Mouse (Mus musculus) cerebellum, adult 11-12 months (tissue): Measurements from ENCODE around the gene Itpkb.

Experiments
- DNase-seq: peaks from one replicate; pipeline ENCODE4 v3.0.0; 2022

Gene Itpkb

DNA sequence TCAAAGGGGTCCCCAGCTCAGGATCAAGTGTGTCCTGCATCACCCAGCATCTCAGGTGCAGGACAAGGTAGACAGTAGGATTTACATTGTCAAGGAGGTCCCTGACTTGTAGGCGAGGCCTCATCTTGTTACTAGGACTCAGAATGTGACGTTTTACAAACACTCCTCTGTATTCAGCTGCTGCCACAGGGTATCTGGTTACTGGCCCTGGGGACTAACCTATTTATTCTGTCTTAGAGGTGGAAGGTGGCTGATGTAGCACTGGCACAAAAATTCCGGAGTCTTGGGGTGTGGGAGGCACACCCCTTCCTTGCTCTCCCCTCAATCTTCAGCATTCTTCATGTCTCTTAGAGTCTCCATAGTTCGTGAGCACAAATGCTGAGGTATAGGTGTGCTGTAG lies 16.8 kb downstream of the Itpkb start:
- no peak for DNase-seq

GRCm38 (mm10) chr1:180347907-180348306 lies 17.6 kb downstream of the Itpkb start:
- DNase-seq: no peak

DNA sequence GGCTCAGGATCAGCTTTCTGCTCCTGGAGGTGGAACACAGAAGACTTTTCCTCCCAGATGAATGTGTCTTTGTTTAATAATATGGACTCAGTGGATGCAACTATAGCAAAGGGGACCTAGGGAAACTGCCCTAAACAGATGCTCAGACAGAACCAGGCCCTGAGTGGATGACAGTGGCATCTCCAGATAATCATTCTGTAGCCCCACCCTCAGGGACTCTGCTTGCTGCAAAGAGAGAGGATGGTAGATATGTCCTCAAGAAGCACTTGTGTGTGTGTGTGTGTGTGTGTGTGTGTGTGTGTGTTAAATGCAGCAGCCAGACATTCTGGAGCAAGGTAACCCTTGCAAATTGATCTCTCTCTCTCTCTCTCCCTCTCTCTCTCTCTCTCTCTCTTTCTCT lies 18.8 kb downstream of the Itpkb start:
- no peak for DNase-seq

GRCm38 (mm10) chr1:180352258-180352657 lies 22.0 kb downstream of the Itpkb start:
- no peak for DNase-seq

DNA sequence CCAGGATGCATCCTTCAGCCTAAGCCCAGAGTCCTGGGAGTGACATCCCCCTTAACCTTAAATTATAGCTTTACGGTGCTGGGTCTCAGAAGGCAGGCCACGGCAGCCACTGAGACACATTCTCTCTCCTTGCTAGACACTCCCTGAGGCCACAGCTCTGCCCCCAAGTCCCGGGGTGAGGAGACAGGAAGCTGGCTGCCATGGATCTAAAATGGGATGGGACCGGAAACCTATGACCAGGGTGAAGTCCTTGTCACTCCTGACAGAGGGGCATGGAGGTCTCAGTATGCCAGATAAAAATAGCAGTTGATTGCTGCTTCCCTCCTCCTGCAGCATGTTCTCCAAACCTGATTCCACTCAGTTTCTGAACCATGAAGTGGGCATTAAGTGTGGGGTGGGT lies 23.8 kb downstream of the Itpkb start:
- DNase-seq: no peak

- no peak for DNase-seq
Measured at GRCm38 (mm10) chr1:180354976-180355730, 24.9 kb downstream of the Itpkb start.

DNA sequence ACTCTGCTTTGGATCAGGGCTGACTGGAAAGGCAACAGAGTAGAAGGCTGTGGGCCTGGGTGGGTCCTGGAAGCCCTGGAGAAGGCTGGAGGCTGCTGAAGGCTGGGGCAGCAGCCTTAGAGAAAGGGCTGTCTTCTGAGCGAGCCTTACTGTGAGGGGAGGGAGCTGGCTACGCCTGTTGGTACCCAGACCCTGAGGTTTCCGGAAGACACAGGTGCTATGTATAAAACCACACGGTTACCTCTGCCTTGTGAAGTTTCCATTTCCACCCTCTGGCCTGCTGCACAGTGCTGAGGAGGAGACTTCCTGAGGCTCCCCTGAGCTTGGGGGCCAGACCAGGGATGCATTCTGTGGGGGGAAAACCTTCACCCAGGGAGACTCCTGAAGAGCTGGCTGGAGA lies 25.9 kb downstream of the Itpkb start:
- no peak for DNase-seq

DNA sequence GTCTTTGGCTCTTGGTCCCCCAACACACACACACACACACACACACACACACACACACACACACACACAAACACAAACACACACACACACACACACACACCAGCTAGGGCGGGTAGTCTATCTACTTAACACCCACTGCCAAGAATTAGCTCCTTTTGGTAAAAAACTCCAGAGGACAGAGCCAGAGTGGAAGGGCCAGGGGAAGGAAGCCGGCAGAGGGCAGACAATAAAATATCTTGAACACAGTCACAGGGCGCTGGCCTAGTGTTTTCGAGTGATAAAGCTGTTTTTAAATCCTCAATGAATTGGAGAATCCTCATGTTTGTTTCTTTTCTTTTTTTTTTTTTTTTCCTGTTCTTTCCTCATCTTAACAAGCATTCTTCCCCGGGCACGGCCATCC lies 26.6 kb downstream of the Itpkb start:
- DNase-seq: no peak

DNA sequence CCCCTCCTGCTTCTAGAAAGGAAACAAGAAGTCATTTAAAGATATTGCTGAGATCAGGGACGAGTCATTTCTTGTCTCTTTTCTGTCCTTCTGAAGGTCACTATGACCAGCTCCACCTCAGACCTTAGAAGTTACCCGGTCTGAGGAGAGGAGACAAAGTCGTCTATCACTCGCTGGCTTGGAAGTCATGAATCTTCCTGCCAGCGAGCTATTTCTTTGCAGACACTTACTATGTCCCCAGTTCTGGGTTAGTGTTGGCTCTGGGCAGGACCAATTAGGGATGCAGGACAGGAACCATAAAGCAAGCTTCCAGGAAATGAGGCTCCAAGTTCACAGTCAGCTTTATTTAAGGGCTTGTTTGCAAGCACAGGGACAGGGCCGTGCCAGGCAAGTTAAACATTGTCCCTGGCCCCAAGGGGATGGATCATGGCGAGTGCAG lies 27.6 kb downstream of the Itpkb start:
- no peak for DNase-seq

DNA sequence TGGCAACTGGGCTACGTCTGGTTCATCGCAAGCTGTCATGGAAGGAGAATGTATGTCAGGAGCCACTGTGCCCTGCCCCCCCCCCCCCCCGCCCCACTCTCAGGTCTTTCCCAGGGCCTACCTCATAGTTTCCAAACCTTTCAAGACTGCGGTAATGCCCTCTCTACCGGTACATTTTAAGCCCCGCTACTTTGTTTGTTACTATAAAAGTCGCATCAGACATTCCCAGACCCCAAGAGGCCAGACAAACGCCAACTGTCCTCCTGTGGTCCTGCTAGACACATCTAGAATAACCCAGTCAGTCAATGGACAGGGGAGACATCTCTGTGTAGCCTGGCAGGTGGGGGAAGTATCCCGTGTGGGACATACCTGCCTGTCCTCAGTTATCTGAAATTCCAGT lies 28.2 kb downstream of the Itpkb start:
- DNase-seq: no peak

- DNase-seq: no peak
Measured at GRCm38 (mm10) chr1:180359311-180359710, 29.0 kb downstream of the Itpkb start.

GRCm38 (mm10) chr1:180362176-180362575 lies 31.9 kb downstream of the Itpkb start:
- peak; percentile 81 for DNase-seq

DNA sequence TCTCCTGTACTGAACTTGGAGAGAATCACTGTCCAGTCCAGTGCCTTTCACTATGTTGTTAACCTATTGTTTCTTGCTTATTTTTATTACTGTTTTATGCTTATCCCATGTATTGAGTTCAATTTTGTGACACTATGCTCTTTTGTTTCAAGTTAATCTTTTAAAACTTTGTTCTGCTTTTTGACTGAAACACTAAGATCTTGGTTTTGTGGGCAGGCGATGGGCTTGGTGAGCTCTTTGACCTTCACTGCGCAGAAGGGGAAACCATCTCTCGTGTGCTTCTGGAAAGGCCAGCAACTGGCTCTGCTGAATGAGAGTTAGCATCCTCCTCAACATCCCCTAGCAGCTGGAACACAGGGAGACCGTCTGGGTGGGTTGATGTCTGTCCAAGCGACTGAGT lies 32.6 kb downstream of the Itpkb start:
- DNase-seq: no peak

DNA sequence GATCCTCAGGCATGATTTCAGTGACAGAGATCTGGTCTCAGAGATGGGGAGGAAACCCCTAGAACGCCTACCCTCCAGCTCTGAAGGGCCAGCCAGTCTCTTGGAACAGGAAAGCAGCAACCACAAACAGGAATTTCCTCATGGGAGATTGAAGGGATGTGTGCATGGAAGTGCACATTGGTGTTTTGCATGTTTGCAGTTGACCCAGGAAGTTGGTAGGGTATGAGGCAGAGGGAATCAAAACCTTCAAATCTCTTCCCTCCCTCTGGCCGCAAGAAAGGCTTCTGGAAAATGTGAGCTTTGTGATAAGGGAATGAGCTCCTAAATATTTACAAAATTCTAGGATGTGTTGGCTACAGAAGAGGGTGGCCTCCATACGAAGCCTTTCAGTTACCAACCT lies 33.0 kb downstream of the Itpkb start:
- DNase-seq: no peak

- peak; percentile 53 for DNase-seq
Measured at GRCm38 (mm10) chr1:180364005-180364404, 33.7 kb downstream of the Itpkb start.

DNA sequence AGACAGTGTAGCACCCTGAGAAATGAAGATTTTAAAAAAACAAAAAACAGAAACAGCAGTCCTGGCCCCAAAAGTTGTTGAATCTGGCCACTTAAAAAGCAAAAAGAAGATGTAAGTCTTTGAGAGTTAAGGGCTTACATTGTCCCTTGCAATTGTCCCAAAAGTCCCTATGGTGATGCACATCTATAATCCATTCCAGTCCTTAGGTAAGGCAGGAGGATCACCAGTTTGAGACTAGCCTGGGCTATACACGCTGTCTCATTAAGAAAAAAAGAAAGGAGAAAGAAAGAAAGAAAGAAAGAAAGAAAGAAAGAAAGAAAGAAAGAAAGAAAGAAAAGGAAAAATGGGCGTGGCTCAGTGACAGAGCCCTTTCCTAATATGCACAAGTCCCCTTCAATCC lies 34.4 kb downstream of the Itpkb start:
- no peak for DNase-seq

DNA sequence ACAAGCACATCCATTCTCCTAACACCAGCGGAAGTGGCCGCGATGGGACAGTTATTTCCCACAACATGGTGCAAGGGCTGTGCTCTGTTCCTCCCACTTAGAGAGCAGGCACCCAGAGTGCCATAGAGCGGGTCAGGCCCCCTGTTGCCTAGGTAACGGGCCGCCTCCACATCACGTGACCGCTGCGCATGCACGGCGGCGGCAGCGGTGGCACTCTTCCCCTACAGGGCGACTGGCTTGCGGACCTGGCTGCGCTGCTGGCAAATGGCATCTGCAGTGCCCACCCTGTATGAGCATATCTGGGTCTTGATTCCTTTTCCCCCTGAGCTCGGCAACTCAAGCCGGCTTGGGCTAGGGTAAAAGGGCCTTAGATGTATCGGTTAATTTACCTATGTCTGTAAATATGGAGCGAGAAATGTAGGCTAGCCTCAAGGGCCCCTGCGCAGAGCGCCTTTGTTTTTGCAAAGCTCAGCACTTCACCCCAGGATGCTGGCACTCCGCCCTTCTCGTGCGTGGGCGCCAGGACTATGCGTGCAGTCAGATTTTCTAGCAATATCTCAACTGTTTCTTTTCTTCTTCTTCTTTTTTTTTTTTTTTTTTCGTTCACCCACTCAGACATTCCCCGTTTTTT lies 35.0 kb downstream of the Itpkb start:
- DNase-seq: peak; percentile 96

- DNase-seq: peak; percentile 71
Measured at GRCm38 (mm10) chr1:180365983-180366811, 35.9 kb downstream of the Itpkb start.

GRCm38 (mm10) chr1:180367045-180367619 lies 36.8 kb downstream of the Itpkb start:
- no peak for DNase-seq

GRCm38 (mm10) chr1:180367626-180368025 lies 37.3 kb downstream of the Itpkb start:
- DNase-seq: peak; percentile 56

- DNase-seq: peak; percentile 67
Measured at GRCm38 (mm10) chr1:180368112-180368511, 37.8 kb downstream of the Itpkb start.

DNA sequence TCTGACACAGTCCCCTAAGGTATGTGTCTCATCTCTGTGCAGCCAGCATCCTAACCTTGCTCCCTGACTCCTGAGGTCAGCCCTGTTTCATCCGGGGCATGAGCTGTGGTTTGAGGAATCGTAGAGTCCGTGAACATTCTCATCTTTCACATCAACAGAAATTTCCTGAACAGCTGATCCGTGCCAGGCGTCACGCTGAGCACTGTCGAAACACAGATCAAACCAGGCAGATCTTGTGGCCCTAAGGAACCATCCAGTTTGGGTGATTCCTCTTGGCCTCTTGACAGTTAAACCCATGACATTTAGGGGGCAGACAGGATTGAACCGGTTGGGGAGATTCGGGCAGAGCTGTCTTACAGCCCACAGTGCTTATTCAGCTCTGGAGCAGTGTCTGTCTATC lies 38.4 kb downstream of the Itpkb start:
- DNase-seq: no peak
